Mouse (Mus musculus) lung, embryonic 14.5 days (tissue): ENCODE measurements around the gene Ggn. TPM values are rescaled to one million over a fixed set of nuclear protein-coding genes. Genes with fewer than 3 reads are reported as not detected.
"Not testable (repeated sequence)": the region's sequence is repeated elsewhere in the genome, so short reads cannot be mapped to it uniquely, and the experiment has no call there.

ENCODE experiments used
- ATAC-seq: fragments of 200-750 bp; cut with Nextera tagmentation; 2 replicates; pipeline ENCODE4 v1.8.0; 2017; ENCODE audit warnings: mild to moderate bottlenecking, moderate TSS enrichment, moderate library complexity; ENCODE audit not compliant: insufficient read depth
- DNase-seq: peaks from one replicate; pipeline ENCODE4 v3.0.0-alpha.2; 2015
- H3K27ac ChIP-seq: fragments of 300-500 bp; sonication (generic); 2 replicates; pipeline ENCODE4 v1.5.1; 2014; ENCODE audit warnings: low read depth, mild to moderate bottlenecking, moderate library complexity
- H3K27me3 ChIP-seq: fragments of 300-500 bp; sonication (generic); 2 replicates; pipeline ENCODE4 v1.6.1; 2014; ENCODE audit warnings: low read length, control low read depth; ENCODE audit not compliant: insufficient read depth
- H3K36me3 ChIP-seq: fragments of 300-500 bp; sonication (generic); 2 replicates; pipeline ENCODE4 v1.6.1; 2014; ENCODE audit warnings: control low read depth; ENCODE audit not compliant: insufficient read depth
- H3K4me1 ChIP-seq: fragments of 300-500 bp; sonication (generic); 2 replicates; pipeline ENCODE4 v1.6.1; 2014; ENCODE audit warnings: antibody characterized with exemption, control low read depth; ENCODE audit not compliant: insufficient read depth
- H3K4me2 ChIP-seq: fragments of 300-500 bp; sonication (generic); 2 replicates; pipeline ENCODE4 v1.6.1; 2014; ENCODE audit warnings: mild to moderate bottlenecking
- H3K4me3 ChIP-seq: fragments of 300-500 bp; sonication (generic); 2 replicates; pipeline ENCODE4 v1.5.1; 2014; ENCODE audit warnings: low read depth, low read length
- H3K9ac ChIP-seq: fragments of 300-500 bp; sonication (generic); 2 replicates; pipeline ENCODE4 v1.6.1; 2014
- H3K9me3 ChIP-seq: fragments of 300-500 bp; sonication (generic); 2 replicates; pipeline ENCODE4 v1.6.1; 2016; ENCODE audit warnings: low read depth, low read length, control low read depth
- CTCF ChIP-seq: IDR thresholded peaks from 2 replicates; pipeline ENCODE4 v1.5.1; 2016; ENCODE audit warnings: antibody characterized with exemption, low read depth
- WGBS: fragments of 180-500 bp; shearing (Covaris S2); extraction: QIAGEN DNeasy Blood & Tissue Kit; methylation state at CpG from one replicate; pipeline ENCODE4 v1.1.7; 2014; 5-methylcytosine and 5-hydroxymethylcytosine counted together
- polyA plus RNA-seq: library from polyadenylated mRNA; unstranded; fragments of >200 nt; fragmentation: Nextera tagmentation; extraction: Ambion mirVana; gene quantifications from 2 replicates; pipeline ENCODE4 v1.2.1, GENCODE M21; 2014

Ggn gene
- polyA plus RNA-seq, 1 experiment from 2014 or later = 0.17 TPM

DNA sequence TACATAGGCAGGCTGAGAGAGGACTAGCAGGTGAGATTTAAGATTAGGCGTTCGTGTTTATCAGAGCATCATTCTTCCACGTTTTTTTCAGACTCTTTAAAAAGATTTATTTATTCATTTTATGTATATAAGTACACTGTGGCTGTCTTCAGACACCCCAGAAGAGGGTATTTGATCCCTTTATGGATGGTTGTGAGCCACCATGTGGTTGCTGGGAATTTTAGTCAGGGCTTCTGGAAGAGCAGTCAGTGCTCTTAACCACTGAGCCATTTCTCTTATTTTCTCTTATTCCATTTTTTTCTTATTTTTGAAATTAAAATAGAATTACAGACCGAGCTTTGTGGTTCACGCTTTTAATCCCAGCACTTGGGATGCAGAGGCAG, 10.8 kb downstream of the Ggn start:
- peak overlapping the region; percentile 83 for H3K4me3 ChIP-seq
- H3K27me3 ChIP-seq = no peaks in the 10 kb centered on the region
- peaks cover 21% of the 10 kb centered on the region for H3K36me3 ChIP-seq
- no peaks in the 10 kb centered on the region for H3K9me3 ChIP-seq
- peak overlapping the region; percentile 85 for H3K4me2 ChIP-seq
- no peak overlapping the region for H3K9ac ChIP-seq
- ATAC-seq (no peak; the same call in 1 of the 2 replicates), DNase-seq (no peak)
- no peak for TF ChIP-seq CTCF
- 40% methylated on average over 5 of the region's 5 CpGs for WGBS
- no peak overlapping the region for H3K27ac ChIP-seq
- H3K4me1 ChIP-seq = 0 out of 2 replicates have a peak, but pooled peaks cover 7% of the 10 kb centered on the region

GRCm38 (mm10) chr7:29181323-29181722, 11.3 kb downstream of the Ggn start:
- 91% methylated on average over 4 of the region's 4 CpGs for WGBS
- peaks cover 17% of the 10 kb centered on the region for H3K36me3 ChIP-seq
- DNase-seq, H3K4me3 ChIP-seq, ATAC-seq, H3K4me1 ChIP-seq, H3K9ac ChIP-seq, H3K9me3 ChIP-seq, H3K27ac ChIP-seq, H3K27me3 ChIP-seq, H3K4me2 ChIP-seq: not testable (repeated sequence)

DNA sequence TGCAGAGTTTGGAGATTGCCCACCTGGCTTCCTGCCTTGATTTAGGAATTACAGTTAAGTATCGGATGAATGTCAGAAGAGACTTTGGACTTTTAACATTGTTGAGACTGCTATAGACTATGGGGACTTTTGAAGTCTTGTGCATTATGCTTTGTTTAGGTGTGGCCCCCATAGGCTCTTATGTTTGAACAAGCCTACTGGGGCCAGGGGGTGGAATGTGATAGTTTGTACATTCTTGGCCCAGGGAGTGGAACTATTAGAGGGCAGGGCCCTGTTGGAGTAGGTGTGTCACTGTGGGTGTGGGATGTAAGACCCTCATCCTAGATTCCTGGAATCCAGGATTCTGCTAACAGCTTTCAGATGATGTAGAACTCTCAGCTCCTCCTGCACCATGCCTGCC, 24.2 kb downstream of the Ggn start:
- 90% methylated on average over 1 of the region's 1 CpGs for WGBS
- not testable (repeated sequence) for H3K9ac ChIP-seq, H3K36me3 ChIP-seq, H3K27ac ChIP-seq, H3K27me3 ChIP-seq, H3K9me3 ChIP-seq, H3K4me3 ChIP-seq, DNase-seq, H3K4me2 ChIP-seq, H3K4me1 ChIP-seq, ATAC-seq

DNA sequence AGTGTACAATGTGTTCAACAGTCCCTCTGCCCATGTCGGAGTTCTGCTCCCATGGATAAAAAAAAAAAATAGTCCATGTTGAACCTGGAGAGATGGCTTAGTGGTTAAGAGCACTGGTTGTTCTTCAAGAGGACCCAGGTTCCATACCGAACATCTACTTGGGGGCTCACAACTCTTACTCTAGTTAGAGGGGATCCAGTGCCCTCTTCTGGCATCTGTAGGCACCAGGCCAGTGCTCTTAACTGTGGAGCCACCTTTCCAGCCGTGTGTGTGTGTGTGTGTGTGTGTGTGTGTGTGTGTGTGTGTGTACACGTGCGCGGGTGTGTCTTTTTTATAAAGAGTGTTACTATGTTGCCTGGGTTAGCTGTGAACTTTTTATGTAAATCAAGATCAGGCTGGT, 32.6 kb downstream of the Ggn start:
- H3K4me1 ChIP-seq = no peaks in the 10 kb centered on the region
- no peak for ATAC-seq
- no peaks in the 10 kb centered on the region for H3K36me3 ChIP-seq
- H3K4me2 ChIP-seq = no peak overlapping the region
- H3K9me3 ChIP-seq = no peaks in the 10 kb centered on the region
- DNase-seq = no peak
- no peak overlapping the region for H3K4me3 ChIP-seq
- no peak overlapping the region for H3K27ac ChIP-seq
- H3K27me3 ChIP-seq = no peaks in the 10 kb centered on the region
- no peak overlapping the region for H3K9ac ChIP-seq
- no peak for TF ChIP-seq CTCF
- WGBS = 76% methylated on average over 6 of the region's 6 CpGs

- H3K9me3 ChIP-seq, H3K27me3 ChIP-seq, H3K36me3 ChIP-seq, H3K4me1 ChIP-seq, H3K9ac ChIP-seq: not testable (repeated sequence)
- ATAC-seq (peak; percentile 11; the same call in 1 of the 2 replicates), DNase-seq (peak; percentile 14)
- Histone ChIP-seq H3K27ac (peak overlapping the region; percentile 80; the same call in 1 of the 2 replicates), H3K4me3 (peak overlapping the region; percentile 33), H3K4me2 (peak overlapping the region; percentile 62)
- WGBS = 22% methylated on average over 12 of the region's 15 CpGs
These were observed 41.0 kb downstream of the Ggn start for GRCm38 (mm10) chr7:29211013-29211412.

- Histone ChIP-seq H3K9me3 (peaks cover 3% of the 10 kb centered on the region; the same call in 1 of the 2 replicates), H3K27me3 (peaks cover 6% of the 10 kb centered on the region; the same call in 1 of the 2 replicates), H3K4me1 (peaks cover 7% of the 10 kb centered on the region; the same call in 1 of the 2 replicates), H3K36me3 (no peaks in the 10 kb centered on the region), H3K27ac (peak overlapping the region; percentile 80), H3K4me2 (peak overlapping the region; percentile 62), H3K9ac (no peak overlapping the region), H3K4me3 (peak overlapping the region; percentile 33)
- no peak for TF ChIP-seq CTCF
- WGBS = 4% methylated on average over 34 of the region's 34 CpGs
- ATAC-seq (peak; percentile 85), DNase-seq (peak; percentile 94)
These were observed 41.6 kb downstream of the Ggn start for GRCm38 (mm10) chr7:29211415-29212198.

GRCm38 (mm10) chr7:29212199-29212765, 42.3 kb downstream of the Ggn start:
- H3K27ac ChIP-seq = no peak overlapping the region
- no peaks in the 10 kb centered on the region for H3K36me3 ChIP-seq
- DNase-seq = peak; percentile 46
- H3K9me3 ChIP-seq = peaks cover 3% of the 10 kb centered on the region; the same call in 1 of the 2 replicates
- H3K27me3 ChIP-seq = peaks cover 6% of the 10 kb centered on the region; the same call in 1 of the 2 replicates
- no peak overlapping the region for H3K9ac ChIP-seq
- H3K4me3 ChIP-seq = peak overlapping the region; percentile 33
- H3K4me2 ChIP-seq = peak overlapping the region; percentile 62
- no peak for ATAC-seq
- no peak for TF ChIP-seq CTCF
- WGBS = 15% methylated on average over 26 of the region's 26 CpGs
- H3K4me1 ChIP-seq = peaks cover 7% of the 10 kb centered on the region; the same call in 1 of the 2 replicates

- ATAC-seq, DNase-seq: not testable (repeated sequence)
These were observed 43.0 kb downstream of the Ggn start for GRCm38 (mm10) chr7:29212775-29213560.

More at GRCm38 (mm10) chr7:29212775-29213560, 43.0 kb downstream of the Ggn start:
- not testable (repeated sequence) for H3K9me3 ChIP-seq, H3K4me3 ChIP-seq, H3K27ac ChIP-seq, H3K36me3 ChIP-seq, H3K9ac ChIP-seq, H3K27me3 ChIP-seq, H3K4me1 ChIP-seq
- H3K4me2 ChIP-seq = peak overlapping the region; percentile 62
- WGBS = 16% methylated on average over 40 of the region's 40 CpGs
